8 mouse cellular contexts compared by ENCODE assay signal in genomic region chr15:11995815-11996201, GRCm38 (mm10). TPM values are rescaled to one million over a fixed set of nuclear protein-coding genes. Genes with fewer than 3 reads are reported as not detected.
DNase-seq lines count a peak whose midpoint lies in the region; ATAC-seq and TF ChIP-seq lines count a peak whose summit lies in the region.

No protein-coding gene starts in this region.

- peak overlapping the region; percentile 95 for H3K4me3 ChIP-seq in brown adipose tissue, adult 24 weeks (ENCODE audit: insufficient read depth, low read depth, low read length)
- peak overlapping the region; percentile 95 for H3K4me3 ChIP-seq in heart, embryonic 13.5 days
- H3K4me3 ChIP-seq in kidney, postnatal 0 days (replicated peaks; ENCODE audit: low read depth, low read length): peak overlapping the region; percentile 100
- H3K4me3 ChIP-seq in liver, adult 2 months (ENCODE audit: insufficient read depth, low read depth, low read length): peak overlapping the region; percentile 89
- H3K4me3 ChIP-seq in myocyte: peak overlapping the region; percentile 70

- H3ac ChIP-seq in myocyte (ENCODE audit: control insufficient read depth, insufficient read length): peak overlapping the region; percentile 26

- peak; percentile 99 for TF ChIP-seq POLR2A in liver, adult 2 months (IDR thresholded peaks at IDR 0.05; ENCODE audit: extremely low read depth, insufficient read depth, low read length)
- peak; percentile 99 for TF ChIP-seq POLR2A in myocyte (IDR thresholded peaks at IDR 0.05; ENCODE audit: insufficient read length, low read depth)

- DNase-seq in kidney, postnatal 0 days (ENCODE audit: low spot score): peak; percentile 97
- DNase-seq in liver, adult 2 months (ENCODE audit: extremely low read depth, low read depth, low spot score): peak; percentile 75
- DNase-seq in spleen, postnatal 4 days (ENCODE audit: low spot score in 2 of 2): peak; percentile 93 to 96

- peaks cover 9% of the 10 kb centered on the region for H3K79me2 ChIP-seq in liver, adult 2 months (ENCODE audit: control insufficient read depth, insufficient read depth, low read length)
- peaks cover 30% of the 10 kb centered on the region for H3K79me2 ChIP-seq in myocyte (ENCODE audit: control insufficient read depth, insufficient read depth)

- H3K9ac ChIP-seq in heart, embryonic 13.5 days: peak overlapping the region; percentile 98
- H3K9ac ChIP-seq in kidney, postnatal 0 days (ENCODE audit: low read depth, low read length): peak overlapping the region; percentile 100
- H3K9ac ChIP-seq in liver, adult 2 months (ENCODE audit: low read depth, low read length): peak overlapping the region; percentile 98

- peak; percentile 90 for ATAC-seq in CD4-positive, CD25-positive, alpha-beta regulatory T cell, adult 4 months
- peak; percentile 100 for ATAC-seq in erythroid progenitor cell, adult 5-6 weeks (replicated peaks; ENCODE audit: low FRiP score, poor library complexity, severe bottlenecking)
- peak; percentile 95 for ATAC-seq in heart, embryonic 13.5 days (ENCODE audit: extremely low read depth, insufficient number of reproducible peaks, low FRiP score, low TSS enrichment)
- peak; percentile 99 for ATAC-seq in kidney, postnatal 0 days (replicated peaks; ENCODE audit: low FRiP score, low read depth)

- TF ChIP-seq CTCF in kidney, postnatal 0 days (IDR thresholded peaks at IDR 0.05; ENCODE audit: low read depth): no peak
- no peak for TF ChIP-seq CTCF in liver, adult 2 months (IDR thresholded peaks at IDR 0.05; ENCODE audit: low read depth, low read length)

- H3K4me1 ChIP-seq in brown adipose tissue, adult 24 weeks (ENCODE audit: control insufficient read depth, insufficient read depth, insufficient read length, low read length): peaks cover 2% of the 10 kb centered on the region
- peaks cover 30% of the 10 kb centered on the region for H3K4me1 ChIP-seq in heart, embryonic 13.5 days
- H3K4me1 ChIP-seq in kidney, postnatal 0 days (replicated peaks; ENCODE audit: insufficient read depth, low read length): peaks cover 13% of the 10 kb centered on the region; the same call in 1 of the 2 replicates
- H3K4me1 ChIP-seq in liver, adult 2 months (ENCODE audit: control insufficient read depth, insufficient read depth, low read length): peaks cover 3% of the 10 kb centered on the region; the same call in 1 of the 2 replicates

- no peaks in the 10 kb centered on the region for H3K27me3 ChIP-seq in heart, embryonic 13.5 days (replicated peaks)
- no peaks in the 10 kb centered on the region for H3K27me3 ChIP-seq in kidney, postnatal 0 days (ENCODE audit: insufficient read depth, low read length)
- H3K27me3 ChIP-seq in liver, adult 2 months (ENCODE audit: control insufficient read depth, insufficient read depth, low read length): no peaks in the 10 kb centered on the region
- no peaks in the 10 kb centered on the region for H3K27me3 ChIP-seq in myocyte (ENCODE audit: control insufficient read depth, insufficient read depth, insufficient read length)

- H3K9me3 ChIP-seq in heart, embryonic 13.5 days: no peaks in the 10 kb centered on the region
- H3K9me3 ChIP-seq in kidney, postnatal 0 days (replicated peaks; ENCODE audit: low read length): no peaks in the 10 kb centered on the region

- H3K36me3 ChIP-seq in heart, embryonic 13.5 days: peaks cover 28% of the 10 kb centered on the region
- H3K36me3 ChIP-seq in kidney, postnatal 0 days (ENCODE audit: insufficient read depth, low read length): peaks cover 7% of the 10 kb centered on the region
- peaks cover 16% of the 10 kb centered on the region for H3K36me3 ChIP-seq in liver, adult 2 months (ENCODE audit: control insufficient read depth, insufficient read depth, low read length)
- peaks cover 23% of the 10 kb centered on the region for H3K36me3 ChIP-seq in myocyte (ENCODE audit: control insufficient read depth, insufficient read depth)

- peak overlapping the region; percentile 82 for H3K27ac ChIP-seq in brown adipose tissue, adult 24 weeks (replicated peaks; ENCODE audit: low read depth, low read length)
- H3K27ac ChIP-seq in heart, embryonic 13.5 days (replicated peaks): peak overlapping the region; percentile 93
- peak overlapping the region; percentile 93 for H3K27ac ChIP-seq in kidney, postnatal 0 days
- peak overlapping the region; percentile 78 for H3K27ac ChIP-seq in liver, adult 2 months (replicated peaks; ENCODE audit: insufficient read depth, low read depth, low read length)

- peak overlapping the region; percentile 80 for H3K4me2 ChIP-seq in heart, embryonic 13.5 days
- peak overlapping the region; percentile 68 for H3K4me2 ChIP-seq in kidney, postnatal 0 days (ENCODE audit: low read length)
- peak overlapping the region; percentile 88 for H3K4me2 ChIP-seq in myocyte (ENCODE audit: low read depth)

- under 1% methylated on average over 33 of the region's 33 CpGs for WGBS in heart, embryonic 13.5 days
- WGBS in kidney, postnatal 0 days: under 1% methylated on average over 25 of the region's 33 CpGs
- WGBS in liver, adult 2 months: under 1% methylated on average over 33 of the region's 33 CpGs

TF ChIP-seq in myocyte, 11 proteins besides CTCF, POLR2A, EP300 and RAD21:
- TF ChIP-seq TCF12 (IDR thresholded peaks at IDR 0.05; ENCODE audit: insufficient read depth, poor library complexity, severe bottlenecking): no peak
- peak; percentile 99 for TF ChIP-seq POLR2AphosphoS2 (IDR thresholded peaks at IDR 0.05; ENCODE audit: insufficient read length, low read depth)
- TF ChIP-seq USF1 (IDR thresholded peaks at IDR 0.05; ENCODE audit: low read depth): peak; percentile 93

RNA-seq across cellular contexts. Expression of gene Sub1, which starts 1.0 kb away (rescaled TPM):
- polyA plus RNA-seq in CD4-positive, CD25-positive, alpha-beta regulatory T cell, adult 4 months (2017; shearing (Covaris generic)): 100 to 1,000 TPM; 633 to 791 TPM
- polyA plus RNA-seq in brown adipose tissue, adult 24 weeks (2012; ENCODE audit: insufficient read depth, insufficient read length, missing spikeins): 220 and 238 TPM in 2 replicates
- 76.7 and 154 TPM in 2 replicates for total RNA-seq in erythroid progenitor cell, adult 5-6 weeks (2015; ENCODE audit: low replicate concordance)
- 68.7 and 159 TPM in 2 replicates for total RNA-seq in erythroid progenitor cell, adult 5-6 weeks (2017; ENCODE audit: low replicate concordance)
- polyA plus RNA-seq in heart, embryonic 13.5 days (2015; fragmentation: Nextera tagmentation; extraction: Ambion mirVana): 488 and 538 TPM in 2 replicates
- 797 and 890 TPM in 2 replicates for polyA plus RNA-seq in kidney, postnatal 0 days (2015; fragmentation: Nextera tagmentation; extraction: Ambion mirVana)
- 37.6 and 63.4 TPM in 2 replicates for total RNA-seq in liver, adult 2 months (2014; rRNA removed)
- polyA plus RNA-seq in liver, adult 2 months (2012; rRNA removed): 2.4 and 2.8 TPM in 2 replicates
- 156 TPM for polyA plus RNA-seq in myocyte (2012; fragmentation: generic; extraction: Trizol)

Comparison
In these comparisons a context has a peak if more than half of its experiments do, and no peak if none do; other contexts are left out.
1. Peak in every context shown above with its lines: DNase-seq, ATAC-seq, H3K4me3 ChIP-seq and H3K27ac ChIP-seq.
2. RNA of gene Sub1, which starts 1.0 kb away (polyA plus RNA-seq): 797 to 890 TPM in kidney, postnatal 0 days, 633 to 791 TPM in CD4-positive, CD25-positive, alpha-beta regulatory T cell, adult 4 months, 488 to 538 TPM in heart, embryonic 13.5 days, 220 to 238 TPM in brown adipose tissue, adult 24 weeks and 156 TPM in myocyte (single experiment); 2.4 to 2.8 TPM in liver, adult 2 months; every median in the first group is over 10 times any median in the second.